Mouse (Mus musculus) MN1 (cell line): ENCODE data around the gene Dock4.

Experiments used
- DNase-seq: peaks from one replicate; pipeline ENCODE4 v3.0.0-alpha.2; 2016; ENCODE audit warnings: low spot score

Dock4 gene

DNA sequence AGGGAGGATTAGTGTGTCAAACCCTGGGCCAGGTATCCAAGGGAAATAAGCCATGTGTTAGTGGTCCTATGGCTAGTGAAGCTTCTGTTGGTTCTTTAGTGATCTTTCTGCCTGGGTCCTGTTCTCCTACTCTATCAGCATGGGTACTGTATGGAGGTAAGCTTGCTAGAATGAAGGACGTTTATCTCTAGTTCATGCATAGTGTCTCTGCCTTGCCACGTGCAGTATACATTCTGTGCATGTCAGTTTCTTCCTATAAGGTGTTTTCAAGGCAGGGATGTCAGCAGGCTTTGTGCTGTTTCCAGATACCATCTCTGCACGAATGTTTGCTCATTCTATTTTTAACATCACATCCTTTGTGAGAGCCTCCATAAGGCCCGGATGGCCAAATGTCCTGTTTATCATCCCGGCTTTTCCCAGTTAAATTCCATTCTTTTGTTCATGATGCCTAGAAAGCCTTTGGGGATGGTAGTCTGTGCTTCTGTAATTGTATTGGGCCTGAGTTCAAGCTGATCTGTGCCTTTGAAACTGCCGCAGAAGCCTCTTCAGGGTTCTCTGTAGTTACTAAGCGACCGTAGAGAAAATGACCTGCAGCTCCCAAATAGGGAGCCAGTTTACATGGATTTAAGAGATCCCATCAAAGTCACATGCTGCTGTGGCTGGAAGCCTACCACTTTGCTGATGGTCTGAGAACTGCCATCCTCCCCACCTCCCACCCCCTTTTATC is 66.1 kb downstream of the Dock4 start:
- no peak for DNase-seq

DNA sequence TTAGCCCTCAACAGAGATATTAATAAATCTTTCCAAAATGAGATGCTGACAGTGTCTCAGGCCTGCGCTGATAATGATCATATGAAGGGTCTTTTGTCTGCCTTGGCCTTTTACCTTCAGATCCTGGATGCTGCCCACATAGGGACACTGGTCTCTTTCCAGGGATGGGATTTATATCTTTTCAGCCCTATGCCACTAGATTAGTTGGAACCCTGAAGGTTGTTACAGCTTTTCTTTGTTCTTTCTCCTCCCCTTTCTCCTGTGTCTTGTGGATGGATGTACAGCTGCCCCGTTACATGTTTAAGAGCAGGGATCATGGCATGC is 66.6 kb downstream of the Dock4 start:
- no peak for DNase-seq

DNA sequence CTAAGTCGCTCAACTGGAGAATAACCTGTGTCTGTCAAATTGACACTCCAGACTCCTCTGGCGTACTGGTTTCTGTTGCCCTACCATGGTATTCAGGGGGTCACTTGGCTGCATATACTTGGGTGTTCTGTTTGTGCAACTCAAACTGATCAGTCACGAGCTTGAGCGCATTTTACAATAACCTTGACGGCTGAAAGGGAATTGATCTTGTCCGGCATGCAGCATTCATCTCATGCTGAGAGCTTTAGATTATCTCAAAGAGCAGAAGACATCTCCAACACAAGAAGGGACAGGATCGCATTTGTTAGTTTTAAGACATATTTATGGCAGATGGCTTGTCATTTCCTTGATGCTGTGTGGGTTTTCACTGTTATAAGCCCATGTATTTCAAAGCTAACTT is 67.2 kb downstream of the Dock4 start:
- no peak for DNase-seq

DNA sequence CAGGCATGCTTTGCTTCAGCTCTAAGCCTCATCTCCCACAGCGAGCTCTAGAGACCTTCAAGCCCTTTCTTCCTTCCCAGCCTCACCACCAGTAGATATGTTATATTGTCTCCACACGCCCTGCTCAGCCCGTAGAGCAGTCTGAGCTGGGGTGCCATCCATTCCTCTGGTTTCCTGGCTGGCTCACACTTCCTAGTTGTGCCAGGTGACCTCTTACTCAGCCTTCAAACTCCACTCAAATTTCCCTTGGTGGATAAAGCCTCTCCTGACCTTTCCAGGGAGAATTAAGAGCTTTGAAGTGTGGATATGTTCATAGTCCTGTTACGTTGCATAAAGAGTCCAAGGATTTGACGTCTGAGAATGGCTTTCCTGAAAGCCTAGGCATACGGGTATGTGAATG is 68.3 kb downstream of the Dock4 start:
- no peak for DNase-seq

DNA sequence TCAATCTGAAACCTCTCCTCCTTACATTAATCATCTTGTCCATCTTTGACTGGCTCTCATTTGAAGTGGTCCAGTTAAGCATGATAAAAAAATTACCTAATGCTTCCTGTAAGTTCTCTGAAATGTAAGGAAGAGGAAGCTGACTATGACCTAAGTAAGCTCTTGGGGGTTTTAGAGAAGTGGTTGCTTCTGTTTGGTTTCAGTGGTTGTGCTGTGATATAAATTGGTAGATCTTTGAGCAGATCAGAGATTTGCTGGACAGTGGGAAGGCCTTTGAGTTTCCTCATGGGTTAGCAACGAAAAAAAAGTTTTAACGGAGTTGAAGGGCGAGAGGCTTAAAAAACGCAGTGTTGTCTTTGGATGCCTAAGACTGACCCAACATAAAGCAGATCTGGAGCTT is 76.7 kb downstream of the Dock4 start:
- DNase-seq, result no peak

DNA sequence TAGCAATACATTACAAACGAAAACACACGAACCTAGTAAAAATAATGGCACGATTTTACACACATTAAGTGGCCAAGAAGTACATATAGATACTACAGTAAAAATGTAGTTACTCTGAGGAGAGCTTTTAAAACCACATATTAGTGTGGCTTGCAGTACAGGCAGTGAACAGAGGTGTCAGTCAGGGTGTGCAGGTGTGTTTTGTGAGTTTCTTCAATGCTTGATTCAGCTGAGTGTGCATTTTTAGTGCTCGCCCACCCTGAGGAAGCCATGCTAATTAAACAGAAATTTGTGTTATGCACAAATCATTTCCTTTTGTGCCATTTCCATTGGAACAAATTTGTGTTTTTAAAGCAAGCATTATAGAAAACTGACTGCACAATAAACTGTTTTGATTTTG is 77.3 kb downstream of the Dock4 start:
- no peak for DNase-seq

DNA sequence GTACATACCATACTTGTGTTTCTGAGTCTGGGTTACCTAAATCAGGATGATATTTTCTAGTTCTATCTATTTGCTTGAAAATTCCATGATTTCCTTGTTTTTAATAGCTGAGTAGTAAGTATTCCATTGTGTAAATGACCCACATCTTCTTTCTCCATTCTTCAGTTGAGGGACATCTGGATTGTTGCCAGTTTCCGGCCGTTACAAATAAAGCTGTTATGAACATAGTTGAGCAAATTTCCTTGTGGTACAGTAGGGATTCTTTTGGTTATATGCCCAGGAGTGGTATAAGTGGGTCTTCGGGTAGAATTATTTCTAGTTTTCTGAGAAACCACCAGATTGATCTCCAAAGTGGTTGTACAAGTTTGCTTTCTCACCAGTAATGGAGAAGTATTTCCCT is 79.3 kb downstream of the Dock4 start:
- no peak for DNase-seq

DNA sequence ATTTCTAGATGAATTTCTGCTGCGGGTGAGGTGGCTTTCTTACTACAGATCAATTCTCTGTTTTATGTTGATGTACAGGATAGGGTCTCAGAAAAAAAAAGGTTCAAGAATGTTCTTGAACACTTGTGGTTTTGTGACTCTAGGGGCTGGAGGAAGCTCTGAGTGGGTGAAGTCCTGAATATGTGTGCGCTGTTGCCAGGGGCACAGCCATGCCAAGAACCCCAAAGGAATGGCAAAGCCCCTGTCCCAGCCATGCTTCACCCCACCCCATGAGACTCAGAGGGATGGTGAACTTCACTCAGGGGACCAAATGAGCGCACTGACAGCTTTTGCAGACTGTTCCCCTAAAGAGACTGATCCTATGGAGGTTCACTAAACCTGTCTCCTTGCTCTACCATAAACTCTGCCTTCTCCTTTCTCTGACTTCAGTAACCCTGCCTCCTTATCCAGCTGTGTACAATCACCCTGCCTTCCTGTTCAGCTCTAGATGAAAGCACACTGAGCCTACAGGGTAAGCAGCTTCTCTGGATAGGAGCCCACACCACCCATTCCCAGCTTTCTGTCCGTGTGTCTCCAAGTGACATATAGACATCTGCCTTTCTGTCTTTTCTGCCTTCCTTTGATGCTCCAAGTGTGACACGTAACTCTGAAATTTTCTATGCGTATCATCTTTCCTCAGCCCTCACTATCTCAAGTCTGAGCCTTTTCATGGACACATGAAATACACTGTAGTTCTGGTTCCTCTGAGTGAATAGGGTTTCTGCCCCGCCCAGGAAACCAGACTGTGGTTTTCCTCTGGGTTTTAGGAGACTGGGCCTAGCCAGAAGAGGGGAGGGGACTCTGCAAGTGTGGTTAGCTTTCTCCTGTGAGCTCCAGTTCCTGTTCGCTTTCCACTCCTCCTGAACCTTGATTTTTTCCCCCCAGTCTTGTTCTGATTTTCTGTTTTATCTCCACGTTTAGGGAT is 90.2 kb downstream of the Dock4 start:
- DNase-seq, result no peak

DNA sequence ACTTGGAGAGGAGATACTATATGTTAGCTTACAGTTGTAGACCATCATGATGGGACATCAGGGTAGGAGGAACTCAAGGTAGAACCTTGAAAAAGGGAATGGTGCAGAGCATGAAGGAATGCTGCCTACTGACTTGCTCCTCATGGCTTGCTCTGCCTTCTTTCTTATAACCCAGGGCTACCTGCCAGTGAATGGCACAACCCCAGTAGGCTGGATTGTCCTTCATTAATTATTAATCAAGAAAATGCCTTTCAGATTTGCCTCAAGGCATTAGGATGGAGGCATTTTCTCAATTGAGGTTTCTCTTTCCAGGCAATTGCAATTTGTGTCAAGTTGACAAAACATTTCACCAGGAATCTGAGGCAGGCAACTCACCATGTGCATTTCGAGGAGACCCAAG is 92.1 kb downstream of the Dock4 start:
- no peak for DNase-seq

DNA sequence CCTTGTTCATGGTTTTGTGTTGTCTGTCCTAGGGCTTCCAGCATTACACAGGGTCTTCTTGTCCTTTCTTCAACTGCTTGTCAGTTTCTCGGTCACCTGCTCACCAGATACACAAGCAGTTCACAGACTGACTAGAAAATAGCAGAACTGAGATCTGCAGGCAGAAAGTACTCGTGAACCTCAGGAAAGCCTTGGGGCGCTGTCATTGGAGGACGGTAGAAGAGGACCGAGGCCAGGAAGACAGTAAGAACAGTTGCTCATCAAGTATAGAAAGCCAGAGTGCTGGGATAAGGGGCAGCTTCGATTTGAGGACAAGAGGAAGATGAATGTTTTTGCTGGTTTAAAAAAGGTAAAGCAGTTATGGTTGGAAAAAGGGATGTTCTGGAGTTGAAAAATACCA is 92.6 kb downstream of the Dock4 start:
- no peak for DNase-seq

DNA sequence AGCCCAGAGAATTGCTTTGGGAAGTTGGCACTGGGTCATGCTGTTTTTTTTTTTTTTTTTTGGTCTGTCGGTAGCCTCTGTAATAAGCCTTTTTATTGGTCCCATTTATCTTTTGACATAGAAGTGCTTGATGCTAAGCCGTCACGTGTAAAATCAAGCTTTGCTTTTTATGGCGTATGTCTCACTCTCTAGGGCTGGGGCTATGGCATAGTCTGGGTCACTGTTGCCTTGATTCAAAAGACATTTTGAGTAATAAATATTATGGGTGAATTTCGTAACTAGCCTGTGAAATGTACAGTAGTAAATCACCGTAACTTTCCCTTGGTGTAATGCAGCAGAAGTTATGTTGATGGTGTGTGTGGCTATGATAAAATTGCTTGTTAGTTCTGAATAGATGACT is 93.0 kb downstream of the Dock4 start:
- no peak for DNase-seq

DNA sequence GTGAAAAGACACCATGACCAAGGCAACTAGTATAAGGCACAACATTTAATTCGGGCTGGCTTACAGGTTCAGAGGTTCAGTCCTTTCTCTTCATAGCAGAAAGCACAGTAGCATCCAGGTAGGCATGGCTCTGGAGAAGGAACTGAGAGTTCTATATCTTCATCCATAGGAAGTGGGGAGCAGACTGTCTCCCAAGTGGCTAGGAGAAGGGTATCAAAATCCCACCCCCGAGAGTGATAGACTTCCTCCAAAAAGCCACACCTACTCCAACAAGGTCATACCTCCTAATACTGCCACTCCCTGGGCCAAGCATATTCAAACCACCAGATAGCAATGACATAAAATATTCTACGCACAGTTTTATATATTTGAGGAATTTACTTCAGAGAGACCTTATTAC is 98.5 kb downstream of the Dock4 start:
- DNase-seq, result no peak

DNA sequence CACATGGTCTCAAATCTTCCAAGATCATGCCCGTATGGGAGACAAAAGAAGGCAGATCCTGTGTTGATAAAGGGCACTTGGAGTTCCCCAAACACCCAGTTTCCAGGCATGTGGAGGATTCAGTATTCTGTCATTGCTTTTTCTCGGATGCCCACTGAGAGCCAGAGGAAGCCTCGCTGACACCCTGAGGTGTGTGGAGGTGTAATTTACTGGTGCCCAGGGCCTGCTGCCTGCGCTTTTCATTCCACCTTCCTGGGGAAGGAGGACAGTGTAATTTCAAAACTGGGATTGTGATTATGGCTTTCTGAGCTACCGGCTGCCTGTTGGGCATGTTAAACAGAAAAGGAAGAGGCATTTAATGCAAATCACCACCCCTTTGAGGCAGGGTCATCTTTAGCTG is 101.1 kb downstream of the Dock4 start:
- peak; percentile 46 for DNase-seq

DNA sequence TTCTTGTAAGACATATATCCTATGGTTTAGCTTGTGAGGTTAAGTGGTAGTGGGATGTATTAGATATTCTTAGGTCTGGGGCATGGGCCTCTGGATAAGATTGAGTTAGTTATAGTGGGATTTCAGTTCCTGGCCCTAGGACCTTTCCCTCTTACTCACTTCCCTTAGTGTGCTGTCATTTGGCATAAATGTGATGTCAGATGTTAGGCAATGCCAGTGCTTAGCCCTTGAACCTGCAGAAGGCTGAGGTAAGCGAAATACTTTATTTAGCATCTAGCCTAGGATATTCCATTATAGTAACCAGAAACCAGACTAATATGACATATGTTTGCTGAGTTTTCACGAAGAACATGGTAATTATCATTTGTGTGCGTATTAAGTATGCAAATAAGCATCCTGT is 105.6 kb downstream of the Dock4 start:
- no peak for DNase-seq

DNA sequence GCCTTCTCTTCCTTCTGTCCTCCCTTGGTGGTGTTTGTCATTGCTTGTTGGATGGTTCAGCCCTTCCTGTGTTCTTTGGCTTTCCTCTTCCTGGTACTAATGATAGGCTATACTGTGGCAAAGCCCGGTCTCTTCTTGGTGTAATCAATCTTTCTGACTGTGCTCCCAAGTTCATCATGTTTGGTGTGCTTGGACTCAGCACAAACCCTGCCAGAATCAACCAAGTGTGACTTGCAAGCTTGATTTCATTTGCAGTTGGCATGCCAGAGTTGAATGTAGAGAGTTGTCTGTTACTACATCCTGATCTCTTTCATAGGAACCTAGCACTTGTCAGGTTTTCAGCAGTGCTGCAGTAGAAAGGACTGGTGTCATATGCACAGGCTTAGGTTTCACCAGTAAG is 106.4 kb downstream of the Dock4 start:
- no peak for DNase-seq

DNA sequence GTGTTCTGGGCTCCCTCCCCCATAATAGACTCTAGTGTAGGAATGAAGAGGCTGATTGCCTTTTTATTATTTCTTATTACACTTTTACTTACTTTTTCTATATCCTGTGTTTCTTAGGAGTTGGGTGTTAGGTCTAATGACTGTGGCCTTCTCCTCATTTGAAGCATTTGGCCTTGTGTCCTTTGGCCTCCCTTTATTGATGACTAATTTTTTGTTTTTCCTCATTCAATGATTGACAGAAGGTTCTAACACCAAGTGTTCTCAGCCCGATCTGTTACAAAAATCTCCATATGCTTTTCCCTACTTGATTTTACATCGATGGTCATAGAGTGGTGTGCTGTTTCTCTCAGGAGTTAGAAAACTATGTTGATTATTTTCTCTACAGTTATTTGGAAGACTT is 108.2 kb downstream of the Dock4 start:
- DNase-seq, result no peak

DNA sequence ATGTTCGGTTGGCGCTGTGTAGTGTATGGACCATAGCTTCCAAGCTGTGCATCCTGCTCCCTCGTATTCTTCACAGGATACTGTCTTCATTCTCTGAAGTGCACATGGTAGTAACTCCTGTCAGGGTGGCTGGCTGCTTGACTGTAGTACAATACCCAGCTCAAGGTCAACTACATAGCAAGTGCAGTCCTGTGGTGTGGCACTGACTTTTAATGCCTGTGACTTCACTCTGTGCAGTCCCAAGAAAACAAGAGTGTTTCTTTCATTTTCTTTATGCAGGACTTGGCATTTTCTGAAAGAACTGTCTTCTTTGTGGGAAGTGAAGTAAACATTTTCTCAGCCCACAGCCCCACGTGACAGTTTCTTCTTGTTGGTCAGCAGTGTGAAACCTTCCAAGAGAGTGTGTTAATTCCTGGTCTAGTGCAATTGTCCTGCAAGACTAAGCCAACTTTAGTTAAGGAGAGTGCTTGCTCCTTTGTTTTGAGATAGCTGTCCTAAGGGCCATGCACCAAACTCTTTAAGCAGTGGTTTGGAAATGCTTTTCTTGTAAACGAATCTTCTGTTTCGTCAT is 109.3 kb downstream of the Dock4 start:
- no peak for DNase-seq

DNA sequence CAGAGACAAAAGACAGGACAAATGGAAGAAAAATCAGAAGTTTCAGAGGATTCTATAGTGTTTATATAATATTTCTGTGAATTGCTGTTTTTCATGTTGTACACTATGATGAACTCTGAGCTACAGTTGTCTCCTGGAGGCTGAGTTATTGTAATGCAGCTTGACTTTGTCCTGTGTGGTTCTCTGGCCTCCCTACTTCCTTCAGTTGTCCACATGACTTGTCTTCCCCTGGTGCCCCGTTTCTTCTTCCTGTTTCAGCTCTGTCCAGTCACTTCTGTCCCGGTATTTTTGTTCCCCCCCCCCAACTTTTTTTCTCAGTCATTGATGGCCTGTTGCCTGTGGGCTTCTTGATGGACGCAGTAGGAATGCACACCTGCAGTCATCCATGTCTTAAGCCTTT is 112.8 kb downstream of the Dock4 start:
- DNase-seq, result no peak

DNA sequence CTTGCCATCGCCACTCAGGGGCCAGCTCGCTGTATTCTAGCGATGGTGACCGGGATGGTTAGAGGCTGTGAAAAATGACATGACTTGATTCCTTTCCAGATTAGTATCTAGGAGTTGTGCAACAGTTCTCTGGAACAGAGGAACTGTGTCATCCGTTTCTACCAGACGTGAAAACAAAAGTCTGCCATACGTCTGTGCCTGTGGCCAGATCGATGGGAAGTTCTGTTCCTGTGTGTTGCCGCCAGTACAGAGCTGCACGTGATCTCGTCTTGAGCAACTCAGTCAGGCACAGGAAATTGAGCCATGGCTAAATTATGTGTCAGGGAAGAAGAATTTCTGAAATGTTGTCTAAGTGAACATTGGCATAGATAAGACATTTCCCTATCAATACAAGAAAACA is 113.4 kb downstream of the Dock4 start:
- no peak for DNase-seq

DNA sequence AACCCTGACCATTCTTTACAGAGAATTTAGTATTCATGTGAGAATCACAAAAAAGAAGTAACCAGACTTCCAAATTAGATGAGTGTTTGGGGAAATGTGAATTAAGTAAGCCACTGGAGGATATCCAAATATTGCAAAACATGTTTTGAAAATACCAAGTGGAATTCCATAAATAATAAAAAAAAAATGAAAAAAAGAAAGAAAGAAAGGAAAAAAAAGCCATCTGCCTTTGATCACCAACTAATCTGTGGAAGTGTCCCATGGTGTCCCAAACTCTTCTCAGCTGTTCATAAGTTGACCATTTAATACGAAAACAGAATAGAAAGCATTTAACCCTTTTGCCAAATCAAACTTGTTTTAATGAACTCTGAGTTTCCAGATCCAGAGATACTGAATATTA is 118.0 kb downstream of the Dock4 start:
- no peak for DNase-seq

DNA sequence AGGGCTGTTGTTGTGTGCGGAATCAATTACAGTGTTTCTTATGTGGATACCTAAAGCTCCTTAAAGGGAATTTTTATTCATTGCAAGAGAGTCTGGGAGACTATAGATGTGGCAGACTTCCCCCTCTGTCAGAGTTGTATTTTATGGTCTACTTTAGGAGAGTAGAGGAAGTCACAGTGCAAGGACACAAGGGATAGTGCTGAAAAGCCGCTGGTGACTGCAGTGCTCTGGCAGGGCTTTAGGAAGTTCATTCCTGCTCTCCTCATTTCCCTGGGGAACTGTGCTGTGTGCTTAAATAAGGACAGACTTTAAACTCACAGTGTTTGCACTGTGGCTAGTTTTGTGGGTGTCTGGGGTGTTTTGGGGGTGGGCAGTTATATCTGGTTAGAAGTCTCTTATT is 118.5 kb downstream of the Dock4 start:
- DNase-seq, result peak; percentile 24

DNA sequence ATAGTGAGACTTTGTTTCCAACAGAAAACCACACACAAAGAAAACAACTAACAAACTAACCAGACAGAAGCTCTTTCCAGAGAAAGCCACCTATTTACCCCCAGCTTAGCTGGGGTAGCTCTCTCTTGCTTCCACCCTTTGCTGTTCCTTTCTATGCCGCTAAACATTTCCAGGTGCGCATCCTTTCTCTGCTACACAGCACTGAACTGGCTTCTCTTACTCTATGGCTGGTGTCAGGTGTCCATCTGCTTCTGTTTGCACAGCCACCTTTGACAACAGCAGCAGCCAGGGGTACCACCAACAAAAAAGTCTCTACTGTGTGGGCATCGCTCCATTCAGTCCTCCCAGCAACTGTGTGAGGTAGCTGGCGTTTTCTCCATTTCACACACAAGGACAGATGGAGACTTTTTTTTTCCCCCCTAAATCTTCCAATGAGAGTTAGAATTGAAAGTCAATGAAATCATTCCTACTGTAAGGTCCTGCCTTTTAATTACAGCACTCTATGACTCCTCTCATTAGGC is 122.7 kb downstream of the Dock4 start:
- no peak for DNase-seq
